Mouse (Mus musculus) heart, embryonic 11.5 days (tissue): ENCODE measurements at regions not wholly inside any gene's neighbourhood (a gene's known extent, or its start where the extent isn't known, plus 50 kb on each side); places are given as distances from the start of the nearest gene placed in this dataset.
A peak's percentile ranks its signal among the peaks of the same experiment; 100 is the strongest.

ENCODE experiments used
- ATAC-seq: fragments of 200-750 bp; cut with Nextera tagmentation; replicated peaks from 2 replicates; pipeline ENCODE4 v1.8.0; 2017; ENCODE audit warnings: moderate library complexity; ENCODE audit not compliant: insufficient number of reproducible peaks, low FRiP score, low TSS enrichment
- H3K27ac ChIP-seq: fragments of 300-500 bp; sonication (generic); 2 replicates; pipeline ENCODE4 v1.5.1; 2014; ENCODE audit warnings: mild to moderate bottlenecking, low read depth, low read length
- H3K27me3 ChIP-seq: fragments of 300-500 bp; sonication (generic); 2 replicates; pipeline ENCODE4 v1.6.1; 2014; ENCODE audit warnings: mild to moderate bottlenecking, low read length, mixed read lengths; ENCODE audit not compliant: control insufficient read depth, insufficient read depth
- H3K36me3 ChIP-seq: fragments of 300-500 bp; sonication (generic); 2 replicates; pipeline ENCODE4 v1.6.1; 2014; ENCODE audit warnings: mild to moderate bottlenecking, low read length, moderate library complexity, mixed read lengths; ENCODE audit not compliant: control insufficient read depth, insufficient read depth
- H3K4me1 ChIP-seq: fragments of 300-500 bp; sonication (generic); 2 replicates; pipeline ENCODE4 v1.6.1; 2014; ENCODE audit warnings: low read length; ENCODE audit not compliant: control insufficient read depth, insufficient read depth
- H3K4me2 ChIP-seq: fragments of 300-500 bp; sonication (generic); 2 replicates; pipeline ENCODE4 v1.6.1; 2014; ENCODE audit warnings: mild to moderate bottlenecking, moderate library complexity
- H3K4me3 ChIP-seq: fragments of 300-500 bp; sonication (generic); 2 replicates; pipeline ENCODE4 v1.5.1; 2014; ENCODE audit warnings: low read depth, low read length
- H3K9ac ChIP-seq: fragments of 300-500 bp; sonication (generic); 2 replicates; pipeline ENCODE4 v1.6.1; 2014; ENCODE audit warnings: mild to moderate bottlenecking, low read depth, low read length, moderate library complexity
- H3K9me3 ChIP-seq: fragments of 300-500 bp; sonication (generic); replicated peaks from 2 replicates; pipeline ENCODE4 v1.6.1; 2016; ENCODE audit warnings: low read length; ENCODE audit not compliant: control insufficient read depth
- WGBS: fragments of 180-500 bp; shearing (Covaris S2); extraction: QIAGEN DNeasy Blood & Tissue Kit; methylation state at CpG from one replicate; pipeline ENCODE4 v1.1.7; 2014; ENCODE audit not compliant: insufficient replicate concordance; 5-methylcytosine and 5-hydroxymethylcytosine counted together

- no peak overlapping the region for H3K9ac ChIP-seq
- WGBS = 76% methylated on average over 4 of the region's 4 CpGs
Measured at GRCm38 (mm10) chr13:25848156-25848555, 577.9 kb upstream of the Nrsn1 start.

GRCm38 (mm10) chr13:25838237-25838636 is 567.9 kb upstream of the Nrsn1 start:
- 68% methylated on average over 4 of the region's 4 CpGs for WGBS
- no peaks in the 10 kb centered on the region for H3K36me3 ChIP-seq
- no peaks in the 10 kb centered on the region for H3K9me3 ChIP-seq
- H3K27me3 ChIP-seq = no peaks in the 10 kb centered on the region
- no peak overlapping the region for H3K9ac ChIP-seq
- ATAC-seq = no peak
- no peaks in the 10 kb centered on the region for H3K4me1 ChIP-seq
- H3K4me3 ChIP-seq = no peak overlapping the region
- H3K4me2 ChIP-seq = no peak overlapping the region
- H3K27ac ChIP-seq = no peak overlapping the region

More at GRCm38 (mm10) chr13:25848156-25848555, 577.9 kb upstream of the Nrsn1 start:
- Histone ChIP-seq H3K27ac (no peak overlapping the region), H3K4me3 (no peak overlapping the region), H3K4me1 (no peaks in the 10 kb centered on the region), H3K27me3 (no peaks in the 10 kb centered on the region), H3K36me3 (no peaks in the 10 kb centered on the region), H3K9me3 (no peaks in the 10 kb centered on the region), H3K4me2 (no peak overlapping the region)
- ATAC-seq = no peak

DNA sequence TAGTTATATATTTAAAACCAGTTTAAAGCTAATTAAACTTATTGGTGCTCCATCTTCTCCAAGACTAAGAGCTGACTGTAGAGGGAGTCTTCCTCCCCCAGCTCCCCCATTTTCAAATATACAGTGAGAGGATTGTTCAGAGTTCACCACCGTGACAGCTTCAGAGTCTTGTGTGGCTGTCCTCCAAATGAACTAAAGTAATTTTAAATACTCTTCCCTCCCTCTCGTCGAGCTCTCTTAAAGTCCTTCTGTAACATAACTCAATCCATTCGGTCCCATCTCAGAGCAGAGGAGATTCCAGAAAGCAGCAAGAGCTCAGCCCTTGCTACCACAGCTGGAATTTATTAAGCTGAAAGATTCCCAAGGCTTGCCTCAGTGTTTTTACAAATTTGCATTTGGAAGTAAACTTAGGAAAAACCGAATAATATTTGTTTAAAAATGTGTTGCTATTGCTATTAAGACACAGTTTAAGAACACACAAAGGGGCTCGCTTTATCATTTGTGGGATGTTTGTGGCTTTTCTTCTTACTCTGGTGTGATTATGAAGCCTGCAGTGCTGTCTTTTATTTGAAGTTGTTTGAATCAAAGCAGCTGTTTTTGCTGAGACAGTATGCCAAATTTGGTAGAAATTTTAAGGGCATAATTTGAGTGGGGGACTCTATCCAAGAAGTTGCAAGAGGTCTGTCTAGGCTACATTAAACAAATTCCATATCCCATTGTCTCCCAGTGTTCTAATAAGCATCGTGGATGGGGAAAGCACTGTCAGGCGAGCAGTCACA is 559.0 kb upstream of the Nrsn1 start:
- H3K9ac ChIP-seq = no peak overlapping the region
- no peaks in the 10 kb centered on the region for H3K27me3 ChIP-seq
- 64% methylated on average over 8 of the region's 8 CpGs for WGBS
- no peaks in the 10 kb centered on the region for H3K4me1 ChIP-seq
- H3K27ac ChIP-seq = no peak overlapping the region
- ATAC-seq = no peak
- no peaks in the 10 kb centered on the region for H3K9me3 ChIP-seq
- H3K36me3 ChIP-seq = no peaks in the 10 kb centered on the region
- H3K4me2 ChIP-seq = no peak overlapping the region
- no peak overlapping the region for H3K4me3 ChIP-seq

- Histone ChIP-seq H3K9ac (no peak overlapping the region), H3K4me1 (peaks cover 2% of the 10 kb centered on the region; the same call in 1 of the 2 replicates), H3K27me3 (no peaks in the 10 kb centered on the region), H3K9me3 (no peaks in the 10 kb centered on the region), H3K27ac (peak overlapping the region; percentile 57; the same call in 1 of the 2 replicates), H3K4me2 (0 out of 2 replicates have a peak overlapping the region, but pooled peaks have one; percentile 16), H3K4me3 (no peak overlapping the region), H3K36me3 (no peaks in the 10 kb centered on the region)
- no peak for ATAC-seq
- 49% methylated on average over 2 of the region's 2 CpGs for WGBS
Measured at GRCm38 (mm10) chr13:25808564-25809253, 538.4 kb upstream of the Nrsn1 start.

DNA sequence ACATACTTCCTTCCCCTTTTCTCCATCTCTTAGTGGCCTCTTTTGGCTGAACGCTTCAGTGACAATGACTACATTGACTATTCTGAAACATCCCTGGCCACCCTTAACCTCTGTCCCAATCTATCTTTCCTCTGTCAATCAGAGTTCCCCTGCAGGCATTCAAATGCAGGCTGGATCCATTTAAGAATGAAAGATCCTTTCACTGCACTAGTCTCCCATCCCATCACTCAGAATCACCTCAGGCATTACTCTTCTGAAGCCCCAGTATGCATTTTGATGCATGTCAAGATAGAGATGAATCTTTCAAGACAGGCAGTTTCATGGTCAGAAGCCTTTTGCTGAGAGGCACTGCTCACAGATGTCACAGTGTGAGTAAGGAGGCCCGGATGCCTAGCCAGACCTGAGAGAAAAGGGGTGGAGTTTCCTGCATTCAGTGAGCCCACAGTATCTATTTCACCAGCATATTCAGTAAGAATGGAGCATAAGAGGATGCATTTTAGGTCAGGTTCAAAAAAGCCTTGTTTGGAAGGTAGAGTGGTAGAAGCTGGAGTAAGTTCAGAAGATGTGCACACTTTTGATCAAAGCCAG is 523.0 kb upstream of the Nrsn1 start:
- Histone ChIP-seq H3K9me3 (no peaks in the 10 kb centered on the region), H3K27ac (no peak overlapping the region), H3K4me1 (no peaks in the 10 kb centered on the region), H3K4me2 (no peak overlapping the region), H3K4me3 (no peak overlapping the region), H3K27me3 (no peaks in the 10 kb centered on the region), H3K9ac (no peak overlapping the region), H3K36me3 (no peaks in the 10 kb centered on the region)
- no peak for ATAC-seq
- 41% methylated on average over 2 of the region's 2 CpGs for WGBS

GRCm38 (mm10) chr13:25781161-25781560 is 510.9 kb upstream of the Nrsn1 start:
- Histone ChIP-seq H3K27me3 (no peaks in the 10 kb centered on the region), H3K4me3 (no peak overlapping the region), H3K9me3 (no peaks in the 10 kb centered on the region), H3K4me2 (no peak overlapping the region), H3K9ac (no peak overlapping the region), H3K36me3 (no peaks in the 10 kb centered on the region), H3K27ac (no peak overlapping the region), H3K4me1 (no peaks in the 10 kb centered on the region)
- WGBS = 78% methylated on average over 5 of the region's 5 CpGs
- ATAC-seq = no peak

- H3K4me1 ChIP-seq = no peaks in the 10 kb centered on the region
- H3K9ac ChIP-seq = no peak overlapping the region
- 55% methylated on average over 3 of the region's 3 CpGs for WGBS
- no peaks in the 10 kb centered on the region for H3K9me3 ChIP-seq
- ATAC-seq = no peak
- no peak overlapping the region for H3K27ac ChIP-seq
- H3K36me3 ChIP-seq = no peaks in the 10 kb centered on the region
- no peaks in the 10 kb centered on the region for H3K27me3 ChIP-seq
- peak overlapping the region; percentile 20; the same call in 1 of the 2 replicates for H3K4me2 ChIP-seq
- H3K4me3 ChIP-seq = no peak overlapping the region
Measured at GRCm38 (mm10) chr13:25777706-25778105, 507.4 kb upstream of the Nrsn1 start.

DNA sequence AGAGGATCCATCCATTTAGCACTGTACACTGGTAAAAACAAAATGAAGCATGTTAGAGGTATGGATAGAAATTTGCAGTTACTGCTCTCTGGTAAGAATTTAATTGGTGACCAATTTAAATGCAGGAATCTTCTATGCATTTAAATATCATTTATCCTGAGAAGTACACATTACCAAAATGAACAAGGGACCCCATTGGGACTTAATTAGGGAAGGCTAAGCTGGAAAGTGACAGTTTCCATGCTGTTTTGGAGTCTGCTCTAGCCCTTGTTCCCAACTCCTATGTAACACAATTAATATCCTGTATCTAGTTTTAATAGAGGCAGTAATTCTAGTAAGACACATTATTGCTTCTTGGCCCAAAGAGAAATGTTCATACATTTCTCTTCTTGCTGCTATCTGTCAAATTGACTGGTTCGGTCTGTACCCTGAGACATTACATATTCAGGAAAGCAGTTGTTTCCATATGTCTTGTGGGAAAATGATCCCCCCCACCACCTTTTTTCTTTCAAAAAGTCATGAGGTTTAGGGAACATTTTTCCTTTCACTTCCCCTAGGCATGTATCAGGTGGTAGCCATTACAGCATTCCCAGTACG is 504.4 kb upstream of the Nrsn1 start:
- no peaks in the 10 kb centered on the region for H3K27me3 ChIP-seq
- H3K9ac ChIP-seq = no peak overlapping the region
- no peak overlapping the region for H3K4me3 ChIP-seq
- H3K9me3 ChIP-seq = no peaks in the 10 kb centered on the region
- H3K4me1 ChIP-seq = no peaks in the 10 kb centered on the region
- H3K4me2 ChIP-seq = no peak overlapping the region
- WGBS = 80% methylated on average over 2 of the region's 2 CpGs
- H3K27ac ChIP-seq = no peak overlapping the region
- no peaks in the 10 kb centered on the region for H3K36me3 ChIP-seq
- no peak for ATAC-seq
